Mouse (Mus musculus) layer of hippocampus, adult 8-10 months (tissue): Measurements from ENCODE around the gene Il16. TPM values are rescaled to one million over a fixed set of nuclear protein-coding genes. Genes with fewer than 3 reads are reported as not detected.
"Not testable (repeated sequence)": the region's sequence is repeated elsewhere in the genome, so short reads cannot be mapped to it uniquely, and the experiment has no call there.

ENCODE experiments used
- DNase-seq, 2 experiments: peaks; one replicate each; pipeline ENCODE4 v3.0.0; 2022; ENCODE audit warnings: low spot score in 2 of 2
- total RNA-seq, 4 experiments: library from RNA; stranded (reverse); gene quantifications; 2 replicates each; pipeline ENCODE4 v1.2.4; 2022

Il16 gene
- total RNA-seq, 4 experiments from 2014 or later: 48.4 to 58.4 (median 54.1) TPM

- DNase-seq: no peak
Observed at GRCm38 (mm10) chr7:83736341-83737115, 9.0 kb downstream of the Il16 start.

DNA sequence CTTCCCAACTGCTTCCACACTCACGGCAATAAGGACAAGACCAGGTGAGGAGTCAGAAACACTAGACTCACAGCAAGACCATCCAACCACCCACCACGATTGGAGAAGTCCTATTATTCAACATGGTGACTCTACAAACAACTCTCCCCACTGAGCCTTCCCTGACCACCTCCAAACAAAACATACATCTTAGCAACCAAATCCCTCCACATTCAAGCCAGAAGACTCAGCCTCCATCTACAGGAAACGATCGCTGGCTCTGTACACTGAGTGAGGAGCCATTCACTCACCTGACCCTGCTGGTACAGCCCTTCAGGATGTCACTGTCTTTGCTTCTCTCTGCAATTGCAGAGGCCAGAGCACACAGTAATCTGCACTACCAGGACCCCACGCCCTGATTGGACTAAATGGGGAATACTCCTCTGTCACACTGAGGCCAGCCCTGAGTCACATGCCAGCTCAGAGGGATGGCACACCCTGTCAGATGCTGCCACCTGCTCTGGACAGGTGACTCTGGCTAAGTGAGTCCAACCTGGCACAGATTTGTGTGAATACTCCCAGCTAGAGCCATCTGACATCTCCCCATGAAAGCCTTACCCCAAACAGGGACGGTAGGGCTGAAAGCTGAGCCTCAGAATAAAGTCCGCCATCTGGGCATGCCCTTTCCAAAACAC lies 10.3 kb downstream of the Il16 start:
- no peak for DNase-seq

DNA sequence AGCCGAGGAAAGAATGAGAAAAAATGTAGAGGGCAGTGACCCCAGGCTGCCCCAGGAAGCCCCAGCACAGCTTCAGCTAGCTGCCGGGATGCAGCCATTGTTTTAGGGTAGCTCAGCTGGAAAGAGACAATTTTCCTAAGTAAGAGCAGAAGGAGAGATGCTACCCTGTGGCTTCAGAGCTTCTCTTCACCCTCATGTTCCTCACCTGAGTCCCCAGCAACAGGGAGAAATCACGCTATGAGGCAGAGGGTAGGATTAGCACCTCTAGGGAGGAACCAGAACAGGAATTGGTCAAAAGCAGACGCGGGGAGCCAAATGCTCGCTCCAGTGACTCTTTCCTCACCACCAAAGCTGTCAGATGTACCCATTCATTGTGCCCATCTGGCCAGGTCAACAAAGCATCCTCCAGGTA lies 10.8 kb downstream of the Il16 start:
- DNase-seq: no peak

DNA sequence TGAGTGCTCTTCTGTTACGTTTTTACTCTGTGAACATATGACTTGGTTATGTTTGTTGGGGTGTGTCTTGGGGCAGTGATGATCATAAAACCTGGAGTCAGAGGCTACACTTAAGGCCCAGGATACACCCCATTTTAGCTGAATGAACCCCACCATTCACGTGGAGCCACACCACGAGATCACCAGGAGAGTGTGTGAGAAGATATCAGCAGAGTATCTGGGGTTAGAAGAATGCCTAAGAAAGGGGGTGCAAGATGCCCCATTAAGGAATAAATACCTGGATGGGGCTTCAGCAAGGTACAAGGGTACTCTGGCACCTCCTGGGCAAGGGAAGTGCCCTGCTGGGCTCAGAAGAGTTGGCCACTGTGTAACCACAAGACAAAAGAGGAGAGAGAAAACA lies 11.3 kb downstream of the Il16 start:
- DNase-seq: no peak

GRCm38 (mm10) chr7:83732781-83733180 lies 12.7 kb downstream of the Il16 start:
- no peak for DNase-seq

DNA sequence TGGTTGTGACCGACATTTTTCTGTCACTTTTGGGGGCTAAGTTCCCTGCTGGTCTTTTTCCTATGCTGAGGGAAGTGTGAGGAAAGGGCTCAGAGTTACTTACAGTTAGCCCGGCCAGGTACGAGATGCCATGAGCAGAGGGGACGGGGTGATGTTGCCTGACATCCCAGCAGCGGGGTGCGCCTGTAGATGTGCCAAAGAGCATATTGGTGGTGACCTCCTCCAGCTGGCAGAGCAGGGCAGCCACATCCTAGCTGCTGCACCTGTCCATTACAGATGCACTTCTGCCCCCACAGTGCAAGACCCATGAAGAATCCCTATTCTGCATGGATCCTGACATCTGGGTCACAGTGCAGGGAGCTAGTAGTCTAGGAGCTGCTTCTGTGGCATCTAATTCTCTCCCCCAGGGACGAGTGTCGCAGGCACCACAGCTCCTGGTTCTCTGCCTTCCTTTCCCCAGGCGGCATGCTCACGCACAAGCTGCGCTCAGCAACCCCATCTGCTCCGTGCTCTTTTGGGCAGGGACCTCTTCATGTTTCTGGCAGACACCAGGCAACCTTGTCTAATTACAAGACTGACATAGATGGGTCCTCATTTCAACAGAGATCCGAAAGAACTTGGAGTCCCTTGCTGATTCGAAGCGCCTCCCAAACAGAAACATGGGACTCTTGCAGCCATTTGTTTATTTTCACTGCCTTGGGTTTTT lies 13.4 kb downstream of the Il16 start:
- DNase-seq: peak; percentile 55 to 62

- no peak for DNase-seq
Observed at GRCm38 (mm10) chr7:83731297-83731696, 14.2 kb downstream of the Il16 start.

DNA sequence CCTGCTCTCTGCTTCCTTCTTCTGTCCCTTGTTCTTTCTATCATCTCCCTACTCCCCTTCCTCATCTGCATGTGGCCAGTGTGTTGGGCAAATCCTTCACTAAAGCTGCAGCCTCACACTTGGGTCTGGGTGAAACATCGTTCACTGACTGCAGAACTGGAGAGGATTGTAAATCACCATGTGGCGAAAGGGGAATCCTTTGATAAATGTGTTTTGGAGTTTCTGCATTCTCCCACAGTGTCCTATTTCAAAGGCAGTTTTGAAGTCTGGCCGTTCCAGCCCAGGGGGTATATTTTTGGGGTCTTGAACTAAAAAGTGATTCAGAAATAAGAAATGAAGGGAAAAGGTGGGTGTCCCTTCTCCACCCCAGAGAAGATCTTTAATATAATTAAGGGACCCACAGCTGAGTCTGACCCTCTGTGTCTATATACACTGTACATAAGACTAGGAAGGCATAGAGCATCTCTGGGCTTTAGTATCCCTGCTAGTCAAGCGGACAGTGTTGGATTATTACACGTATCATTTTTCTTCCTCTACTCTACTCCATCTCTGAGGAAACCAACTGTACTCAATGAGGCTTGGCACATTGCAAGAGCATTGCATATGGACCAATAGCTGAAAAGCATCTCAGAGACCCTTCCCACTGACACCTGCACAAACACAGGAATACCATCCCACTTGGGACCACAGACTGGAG lies 18.4 kb downstream of the Il16 start:
- DNase-seq: no peak

DNA sequence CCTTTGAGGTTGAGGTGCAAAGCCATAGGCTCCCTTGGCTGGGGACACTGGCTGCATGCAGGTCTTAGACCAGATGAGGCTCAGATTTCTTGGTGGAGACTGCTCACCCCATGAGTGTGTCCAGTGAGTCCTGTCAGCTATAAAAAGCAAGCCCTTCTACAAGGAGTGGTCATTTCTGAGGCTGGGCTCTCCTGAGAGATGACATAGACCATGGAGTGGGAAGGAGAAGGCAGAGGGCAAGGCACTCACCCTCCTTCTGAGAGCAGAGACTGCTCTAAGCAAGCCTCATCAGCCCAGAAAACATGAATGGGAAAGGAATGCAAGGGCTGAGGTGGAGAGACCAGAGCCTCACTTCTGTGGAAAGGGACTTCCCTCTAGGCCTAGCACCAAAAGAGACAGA lies 19.7 kb downstream of the Il16 start:
- no peak for DNase-seq

DNA sequence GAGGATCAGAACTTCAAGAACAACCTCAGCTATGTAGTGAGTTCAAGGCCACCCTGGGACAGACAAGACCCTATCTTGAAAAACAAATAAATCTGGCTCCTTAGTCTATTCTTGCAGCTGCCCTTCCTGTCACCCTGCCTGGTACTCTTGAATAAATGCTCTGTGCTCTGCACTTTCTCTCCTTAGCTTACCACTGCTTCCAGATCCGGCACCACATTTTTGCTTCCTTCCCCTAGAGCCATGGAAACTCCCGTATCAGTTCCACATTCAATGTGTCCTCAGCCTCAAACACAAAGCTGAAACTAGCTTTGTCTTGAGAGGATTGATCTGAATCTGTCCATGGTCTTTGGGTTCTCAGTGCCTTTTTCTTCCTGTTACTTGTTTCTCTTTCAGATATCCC lies 21.0 kb downstream of the Il16 start:
- no peak for DNase-seq

DNA sequence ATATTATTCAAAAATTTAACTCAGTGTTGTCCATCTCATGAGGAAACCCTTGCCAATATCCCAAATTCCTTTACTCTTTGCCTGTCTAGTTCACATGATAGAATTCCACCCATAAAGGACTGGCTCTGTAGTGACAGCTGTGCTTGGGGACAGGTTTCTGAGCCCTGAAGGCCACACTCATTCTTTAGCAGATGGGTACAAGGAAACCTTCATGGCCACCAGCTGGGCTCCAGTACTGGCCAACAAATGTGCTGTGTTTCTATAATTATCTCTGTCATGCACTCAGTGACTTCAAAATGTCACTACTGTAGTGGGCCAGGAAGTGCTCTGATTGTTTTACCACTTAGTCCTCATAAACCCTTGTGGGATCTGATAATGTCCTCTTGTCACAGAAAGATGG lies 21.6 kb downstream of the Il16 start:
- DNase-seq: no peak

- no peak for DNase-seq
Observed at GRCm38 (mm10) chr7:83723221-83723620, 22.3 kb downstream of the Il16 start.

DNA sequence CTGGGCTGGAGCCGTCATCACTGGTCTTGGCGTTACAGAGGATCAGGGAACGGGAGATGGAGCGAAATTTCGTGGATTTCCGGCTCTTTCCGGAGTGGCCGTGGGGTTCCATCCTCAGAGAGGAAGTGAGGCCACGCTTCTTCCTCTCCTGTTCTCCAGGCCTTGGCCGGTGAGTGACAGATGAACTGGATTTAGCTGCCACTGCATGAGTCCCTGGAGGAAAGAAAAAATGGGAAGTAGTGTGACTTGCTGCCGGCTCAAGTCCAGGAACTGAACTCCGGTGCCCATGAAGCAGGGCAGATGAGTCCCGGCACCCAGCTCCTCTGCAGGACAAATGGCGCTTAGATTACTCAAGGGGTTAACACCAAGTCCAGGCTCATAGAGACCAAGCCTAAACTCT lies 23.0 kb downstream of the Il16 start:
- DNase-seq: no peak

DNA sequence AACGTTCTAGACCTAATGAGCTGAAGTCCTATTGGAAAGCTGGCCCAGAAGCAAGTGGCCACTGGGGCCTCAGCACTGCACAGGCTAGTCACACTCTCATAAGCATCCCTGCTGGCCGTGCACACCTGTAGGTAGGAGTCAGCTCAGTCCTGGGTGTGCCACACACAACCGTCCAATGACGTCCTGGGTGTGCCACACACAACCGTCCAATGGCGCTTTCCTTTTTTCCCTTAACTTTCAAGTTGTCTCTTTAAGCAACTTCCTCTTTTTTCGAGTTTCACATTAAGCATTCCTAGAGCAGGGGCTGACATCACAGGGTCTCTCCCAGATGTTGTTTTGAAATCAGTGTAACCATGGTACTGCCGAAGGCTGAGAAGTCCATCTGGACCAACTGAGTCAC lies 25.3 kb downstream of the Il16 start:
- DNase-seq: no peak

DNA sequence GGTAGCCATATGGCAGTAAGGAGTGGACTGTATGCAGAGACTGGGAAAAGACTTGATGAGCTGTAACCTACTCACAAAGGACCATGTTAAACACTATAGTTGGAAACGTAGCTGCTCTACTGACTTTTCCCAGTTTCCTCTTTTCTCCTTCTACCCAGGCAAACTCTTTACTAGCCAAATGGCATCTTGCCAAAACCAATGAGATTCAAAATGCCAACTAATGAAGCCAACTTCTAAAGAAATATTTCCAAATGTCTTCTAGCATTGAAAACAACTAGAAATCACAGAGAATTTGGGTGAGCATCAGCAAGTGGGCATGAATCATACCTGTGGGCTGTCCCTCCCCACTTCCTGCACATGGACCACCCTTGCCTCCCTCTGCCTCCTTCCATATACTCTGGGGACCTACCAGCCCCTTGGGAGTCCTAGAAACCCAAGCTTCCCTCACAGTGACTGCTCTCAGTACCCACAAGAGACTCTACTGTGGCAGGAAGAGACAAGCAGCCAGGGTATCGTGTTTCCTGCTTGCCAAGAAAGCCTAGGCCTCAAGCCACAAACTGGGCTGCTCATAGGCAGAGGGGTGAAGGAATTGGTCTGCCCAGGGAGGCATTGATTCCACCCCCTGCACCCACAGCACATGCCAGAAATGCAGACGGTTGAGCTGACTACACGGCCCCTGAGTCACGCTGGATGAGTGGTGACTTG lies 28.4 kb downstream of the Il16 start:
- DNase-seq: no peak

- no peak for DNase-seq
Observed at GRCm38 (mm10) chr7:83713639-83714038, 31.9 kb downstream of the Il16 start.

- not testable (repeated sequence) for DNase-seq
Observed at GRCm38 (mm10) chr7:83711676-83712259, 33.8 kb downstream of the Il16 start.

GRCm38 (mm10) chr7:83703046-83703775 lies 42.3 kb downstream of the Il16 start:
- no peak for DNase-seq

- DNase-seq: no peak
Observed at GRCm38 (mm10) chr7:83699066-83699745, 46.3 kb downstream of the Il16 start.
